Mouse (Mus musculus): Measurements from ENCODE around the gene Naaladl2. TPM values are rescaled to one million over a fixed set of nuclear protein-coding genes. Genes with fewer than 3 reads are reported as not detected.

Naaladl2 gene
- polyA plus RNA-seq, 1 experiment from 2014 or later, result 2.9 TPM

DNA sequence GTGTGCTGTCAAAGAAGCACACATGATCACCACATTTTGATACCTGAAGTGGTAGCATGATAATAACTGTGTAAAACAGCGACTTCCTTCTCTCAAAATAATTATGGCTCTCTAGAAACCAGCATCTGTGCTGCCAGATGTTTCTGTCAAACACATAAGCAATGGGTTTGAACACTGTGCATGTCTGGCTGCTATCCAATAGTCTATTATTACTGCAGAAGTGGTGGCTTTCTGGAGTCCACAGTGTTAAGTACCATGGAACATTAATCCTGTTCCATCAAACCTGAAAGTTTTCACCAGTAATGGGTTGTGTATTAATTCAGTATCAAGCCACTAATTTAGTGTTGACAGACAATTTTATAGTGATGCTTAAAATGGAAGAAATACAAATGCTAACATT is 629.1 kb downstream of the Naaladl2 start:
- no peaks in the 10 kb centered on the region for H3K4me1 ChIP-seq
- no peak overlapping the region for H3K4me3 ChIP-seq (replicated peaks)
- no peaks in the 10 kb centered on the region for H3K36me3 ChIP-seq
- no peak for ATAC-seq (ENCODE audit: insufficient number of reproducible peaks, low FRiP score, low TSS enrichment, low read depth)
- no peaks in the 10 kb centered on the region for H3K27me3 ChIP-seq
- WGBS, result 47% methylated on average over 1 of the region's 1 CpGs
- no peak overlapping the region for H3K9ac ChIP-seq
- H3K4me2 ChIP-seq (replicated peaks), result no peak overlapping the region
- H3K27ac ChIP-seq (replicated peaks), result no peak overlapping the region
- no peaks in the 10 kb centered on the region for H3K9me3 ChIP-seq (replicated peaks)

DNA sequence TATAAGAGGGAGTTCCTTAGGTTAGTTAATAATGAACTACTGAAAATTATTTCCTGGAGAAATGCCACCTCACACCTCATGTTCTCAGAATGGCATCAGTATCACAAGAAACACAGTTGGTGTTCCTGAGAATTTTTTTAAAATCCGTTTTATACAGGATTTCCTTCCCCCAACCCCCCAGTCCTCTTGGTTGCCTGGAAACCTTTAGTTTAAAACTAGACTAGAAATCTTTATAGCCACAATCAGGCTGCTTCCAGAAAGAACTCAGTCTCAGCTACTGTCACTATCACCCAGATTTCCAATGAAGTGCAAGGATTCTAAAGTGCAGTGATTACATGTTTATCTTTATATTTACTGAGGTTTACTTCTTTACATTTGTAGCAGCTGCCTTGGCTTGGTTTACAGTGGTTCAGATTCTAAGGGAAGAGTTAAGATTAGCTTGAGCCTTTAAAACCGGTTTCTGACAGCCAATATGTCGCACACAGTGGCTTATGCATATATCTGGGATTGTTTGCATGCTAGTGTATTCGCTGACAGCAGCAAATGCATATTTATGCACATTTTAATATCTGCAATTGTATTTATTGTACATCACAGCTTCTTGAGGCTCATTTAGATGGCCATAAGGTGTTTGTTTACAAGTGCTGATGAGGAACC is 657.5 kb downstream of the Naaladl2 start:
- H3K4me2 ChIP-seq (replicated peaks), result no peak overlapping the region
- H3K36me3 ChIP-seq, result no peaks in the 10 kb centered on the region
- ATAC-seq (ENCODE audit: insufficient number of reproducible peaks, low FRiP score, low TSS enrichment, low read depth), result no peak
- WGBS, result 57% methylated on average over 4 of the region's 4 CpGs
- no peak overlapping the region for H3K4me3 ChIP-seq (replicated peaks)
- no peak overlapping the region for H3K9ac ChIP-seq
- no peaks in the 10 kb centered on the region for H3K4me1 ChIP-seq
- H3K27ac ChIP-seq (replicated peaks), result no peak overlapping the region
- H3K9me3 ChIP-seq (replicated peaks), result no peaks in the 10 kb centered on the region
- H3K27me3 ChIP-seq, result no peaks in the 10 kb centered on the region

DNA sequence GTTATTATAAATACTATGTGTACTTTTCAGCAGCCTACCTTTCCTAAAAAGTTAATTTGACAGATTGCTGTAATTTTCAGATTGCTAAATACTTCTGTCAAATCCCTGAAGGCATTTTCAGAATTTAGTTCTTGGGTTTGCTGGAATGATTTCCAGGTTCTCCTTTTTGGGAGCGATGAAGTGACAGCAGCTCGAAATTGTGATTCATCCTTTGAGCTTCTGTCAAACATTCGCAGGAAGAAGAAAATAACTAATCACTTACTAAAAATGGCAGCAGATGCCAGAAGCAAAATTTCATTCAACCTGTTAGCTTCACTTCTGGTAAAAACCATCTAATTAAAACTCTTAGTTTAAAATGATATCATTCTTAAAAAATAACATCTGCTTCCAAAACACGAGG is 680.1 kb downstream of the Naaladl2 start:
- Histone ChIP-seq H3K27ac (replicated peaks) (no peak overlapping the region), H3K4me3 (replicated peaks) (no peak overlapping the region), H3K27me3 (no peaks in the 10 kb centered on the region), H3K9ac (no peak overlapping the region), H3K36me3 (no peaks in the 10 kb centered on the region), H3K4me2 (replicated peaks) (no peak overlapping the region), H3K9me3 (replicated peaks) (no peaks in the 10 kb centered on the region), H3K4me1 (no peaks in the 10 kb centered on the region)
- 72% methylated on average over 4 of the region's 4 CpGs for WGBS
- ATAC-seq (ENCODE audit: insufficient number of reproducible peaks, low FRiP score, low TSS enrichment, low read depth), result no peak

DNA sequence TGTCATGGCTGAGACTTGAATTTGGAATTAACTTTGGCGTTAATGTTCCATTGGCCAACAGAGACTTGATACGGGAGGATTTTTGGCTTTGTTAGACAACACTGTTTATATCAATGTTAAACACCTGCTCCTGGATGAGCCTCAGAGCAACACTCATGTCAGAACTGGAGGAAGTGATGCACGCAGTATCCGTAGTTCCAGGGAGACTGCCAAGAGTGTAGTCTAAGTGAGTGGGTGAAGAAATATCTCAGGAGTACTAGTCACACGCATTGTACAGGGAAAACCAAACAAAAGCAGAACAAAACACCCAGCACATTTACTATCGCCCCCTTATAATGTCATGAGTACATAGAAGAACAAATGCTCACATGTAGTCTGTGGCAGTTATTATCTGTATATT is 703.4 kb downstream of the Naaladl2 start:
- 84% methylated on average over 6 of the region's 6 CpGs for WGBS
- Histone ChIP-seq H3K27me3 (no peaks in the 10 kb centered on the region), H3K9me3 (replicated peaks) (no peaks in the 10 kb centered on the region), H3K4me3 (replicated peaks) (no peak overlapping the region), H3K9ac (no peak overlapping the region), H3K36me3 (no peaks in the 10 kb centered on the region), H3K4me1 (no peaks in the 10 kb centered on the region), H3K27ac (replicated peaks) (no peak overlapping the region), H3K4me2 (replicated peaks) (no peak overlapping the region)
- no peak for ATAC-seq (ENCODE audit: insufficient number of reproducible peaks, low FRiP score, low TSS enrichment, low read depth)

DNA sequence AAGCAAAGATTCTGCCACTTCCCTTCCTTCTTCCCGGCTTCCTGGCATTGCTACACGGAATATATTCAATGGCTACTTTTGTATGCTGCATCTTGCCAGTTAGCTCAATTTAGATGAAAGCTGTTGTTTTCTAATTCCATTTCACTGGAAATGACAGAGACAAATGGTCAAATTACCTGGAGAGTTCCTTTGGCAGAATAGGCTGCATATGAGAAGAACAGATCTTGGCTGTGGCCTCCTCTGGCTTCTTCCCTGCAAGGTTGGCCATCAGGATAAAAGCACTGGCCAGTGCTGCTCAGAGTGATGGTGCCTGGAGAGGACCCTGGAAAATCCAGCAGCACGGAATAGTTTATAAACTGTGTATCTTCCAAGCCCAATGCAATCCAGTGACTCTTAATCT is 711.3 kb downstream of the Naaladl2 start:
- Histone ChIP-seq H3K4me2 (replicated peaks) (no peak overlapping the region), H3K27ac (replicated peaks) (no peak overlapping the region), H3K4me3 (replicated peaks) (no peak overlapping the region), H3K9me3 (replicated peaks) (no peaks in the 10 kb centered on the region), H3K4me1 (no peaks in the 10 kb centered on the region), H3K9ac (no peak overlapping the region), H3K27me3 (no peaks in the 10 kb centered on the region), H3K36me3 (no peaks in the 10 kb centered on the region)
- no peak for ATAC-seq (ENCODE audit: insufficient number of reproducible peaks, low FRiP score, low TSS enrichment, low read depth)
- 78% methylated on average over 3 of the region's 3 CpGs for WGBS

DNA sequence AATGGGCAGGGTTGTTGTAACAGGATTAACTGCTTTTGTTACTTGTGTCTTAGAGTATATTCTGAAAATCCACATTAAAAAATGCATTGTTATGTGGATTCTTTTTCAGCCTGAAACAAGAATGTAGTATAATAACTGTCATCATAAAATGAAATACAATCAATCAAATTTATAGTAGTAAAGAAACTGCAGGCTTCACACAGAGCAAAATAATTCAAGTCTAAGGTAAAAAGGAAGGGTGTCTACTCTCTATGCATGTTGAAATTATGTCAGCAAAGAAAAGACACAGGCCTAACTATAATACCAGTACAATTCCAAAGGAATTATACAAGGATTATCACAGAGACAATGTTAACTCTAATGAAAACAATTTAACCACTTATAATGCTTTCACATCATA is 752.3 kb downstream of the Naaladl2 start:
- Histone ChIP-seq H3K27me3 (no peaks in the 10 kb centered on the region), H3K4me2 (replicated peaks) (no peak overlapping the region), H3K9ac (no peak overlapping the region), H3K4me3 (replicated peaks) (no peak overlapping the region), H3K9me3 (replicated peaks) (no peaks in the 10 kb centered on the region), H3K4me1 (no peaks in the 10 kb centered on the region), H3K27ac (replicated peaks) (no peak overlapping the region), H3K36me3 (no peaks in the 10 kb centered on the region)
- ATAC-seq (ENCODE audit: insufficient number of reproducible peaks, low FRiP score, low TSS enrichment, low read depth), result no peak

DNA sequence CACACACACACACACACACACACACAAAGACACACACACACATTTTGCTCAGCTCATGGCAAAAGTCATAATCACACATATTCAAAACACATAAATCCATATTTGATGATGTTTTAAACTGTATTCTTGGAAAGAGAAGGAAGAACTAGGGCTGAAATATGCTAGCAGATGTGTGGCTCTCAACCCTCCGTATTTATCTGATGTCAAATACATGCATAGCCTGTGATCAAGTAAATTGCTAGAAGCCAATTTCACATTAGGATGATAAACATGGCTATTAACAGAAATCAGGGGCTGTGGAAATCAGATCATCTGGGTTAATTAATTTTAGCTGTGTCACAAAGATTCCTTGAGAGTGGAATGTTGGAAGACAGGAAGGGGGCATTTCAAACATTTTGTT is 752.8 kb downstream of the Naaladl2 start:
- no peak for ATAC-seq (ENCODE audit: insufficient number of reproducible peaks, low FRiP score, low TSS enrichment, low read depth)
- Histone ChIP-seq H3K4me1 (no peaks in the 10 kb centered on the region), H3K36me3 (no peaks in the 10 kb centered on the region), H3K4me2 (replicated peaks) (no peak overlapping the region), H3K9ac (no peak overlapping the region), H3K27me3 (no peaks in the 10 kb centered on the region), H3K9me3 (replicated peaks) (no peaks in the 10 kb centered on the region), H3K4me3 (replicated peaks) (no peak overlapping the region), H3K27ac (replicated peaks) (no peak overlapping the region)
- WGBS, result 33% methylated on average over 1 of the region's 1 CpGs

DNA sequence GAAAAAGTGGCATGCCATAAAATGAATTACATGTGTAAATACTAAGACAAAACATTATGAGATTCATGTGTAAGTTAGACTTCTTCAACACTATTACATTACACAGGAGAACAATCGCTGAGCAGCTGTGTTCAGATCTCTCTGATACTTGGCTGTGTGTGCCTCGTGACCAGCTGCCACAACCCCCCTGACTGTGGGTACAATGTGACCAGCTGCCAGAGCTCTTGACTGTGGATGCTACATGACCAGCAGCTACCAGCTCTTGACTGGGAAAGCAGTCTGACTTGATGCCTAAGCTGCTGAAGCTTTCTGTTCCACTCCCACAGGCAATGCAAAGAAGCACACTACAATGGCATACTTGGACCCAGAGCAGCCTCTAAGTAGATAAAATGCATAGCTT is 789.1 kb downstream of the Naaladl2 start:
- Histone ChIP-seq H3K27me3 (no peaks in the 10 kb centered on the region), H3K4me1 (no peaks in the 10 kb centered on the region), H3K36me3 (no peaks in the 10 kb centered on the region), H3K4me2 (replicated peaks) (no peak overlapping the region), H3K27ac (replicated peaks) (no peak overlapping the region), H3K9me3 (replicated peaks) (no peaks in the 10 kb centered on the region), H3K4me3 (replicated peaks) (no peak overlapping the region), H3K9ac (no peak overlapping the region)
- 33% methylated on average over 2 of the region's 2 CpGs for WGBS
- peak; percentile 43; the same call in 1 of the 2 replicates for ATAC-seq (ENCODE audit: insufficient number of reproducible peaks, low FRiP score, low TSS enrichment, low read depth)

DNA sequence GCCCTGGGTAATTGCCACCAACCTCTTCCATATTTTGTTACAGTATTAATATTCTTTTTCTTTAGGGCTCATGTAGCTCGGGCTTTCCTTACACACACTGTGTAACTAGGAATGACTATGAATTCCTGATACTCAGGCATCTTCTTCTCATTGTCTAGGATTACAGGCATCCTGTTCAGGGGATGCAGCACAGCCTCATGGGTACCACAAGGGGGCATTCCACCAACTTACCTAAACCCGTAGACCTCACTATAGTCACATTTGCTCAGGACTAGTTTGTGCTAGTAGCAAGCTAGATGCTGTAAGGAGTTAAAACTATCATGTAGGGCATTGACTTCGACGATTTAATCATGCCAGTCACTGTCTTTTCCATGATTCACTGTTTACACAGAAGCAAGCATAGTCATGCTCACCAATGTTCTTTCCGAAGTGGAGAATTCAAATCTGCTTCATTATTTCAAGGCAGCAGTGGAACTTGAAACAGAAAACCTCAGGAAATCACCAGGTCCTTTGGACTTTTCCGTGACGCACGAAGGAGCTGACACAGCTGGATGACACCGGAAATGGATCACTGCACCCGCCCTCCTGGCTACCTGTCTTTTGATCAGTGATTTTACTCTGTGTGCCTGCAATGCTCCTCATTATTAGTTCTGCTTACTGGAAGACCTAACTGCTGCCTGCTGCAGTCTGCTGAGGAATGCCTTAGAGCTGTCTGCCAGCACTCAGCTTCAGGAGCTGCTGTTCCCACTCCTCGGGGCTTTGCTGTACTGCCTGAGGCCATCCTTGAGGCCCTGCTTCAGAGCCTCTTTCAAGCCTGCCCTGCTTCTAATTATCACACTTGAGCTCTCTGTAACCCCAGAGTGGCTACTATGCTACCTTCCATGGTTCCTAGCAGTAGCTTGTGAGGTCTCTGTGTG is 822.3 kb downstream of the Naaladl2 start:
- Histone ChIP-seq H3K27me3 (no peaks in the 10 kb centered on the region), H3K9ac (no peak overlapping the region), H3K4me1 (no peaks in the 10 kb centered on the region), H3K36me3 (no peaks in the 10 kb centered on the region), H3K4me3 (replicated peaks) (no peak overlapping the region), H3K9me3 (replicated peaks) (no peaks in the 10 kb centered on the region), H3K4me2 (replicated peaks) (no peak overlapping the region), H3K27ac (replicated peaks) (no peak overlapping the region)
- ATAC-seq (ENCODE audit: insufficient number of reproducible peaks, low FRiP score, low TSS enrichment, low read depth), result no peak
- 60% methylated on average over 11 of the region's 11 CpGs for WGBS

DNA sequence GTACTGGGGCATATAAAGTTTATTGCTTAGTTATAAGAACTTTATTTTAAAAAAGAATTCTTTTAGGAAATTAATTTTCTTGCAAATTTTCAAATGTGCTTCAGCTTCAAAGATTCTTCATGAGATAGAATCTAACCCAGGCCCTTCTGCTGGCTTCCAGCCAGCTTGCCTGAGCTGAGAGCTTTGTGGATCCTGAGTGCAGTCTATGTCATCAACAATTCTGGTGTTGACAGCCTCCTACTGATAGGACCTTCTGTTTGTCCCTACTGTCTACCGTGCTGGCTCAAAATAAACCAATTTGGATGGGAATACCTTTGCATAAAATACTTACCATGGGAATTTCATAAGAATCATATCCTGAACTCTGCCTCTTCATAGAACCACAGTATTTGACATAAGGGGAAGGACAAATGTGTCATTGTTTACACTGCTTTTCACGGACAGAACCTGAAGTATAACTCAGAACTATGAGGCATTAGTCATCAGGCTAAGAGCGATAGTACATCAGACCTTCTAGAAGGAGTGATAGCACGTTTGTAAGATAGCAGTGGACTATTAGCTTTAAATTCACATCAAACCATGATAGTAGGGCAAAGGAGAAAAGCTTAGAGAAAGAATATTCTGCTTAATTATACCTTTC is 829.3 kb downstream of the Naaladl2 start:
- 66% methylated on average over 4 of the region's 4 CpGs for WGBS

DNA sequence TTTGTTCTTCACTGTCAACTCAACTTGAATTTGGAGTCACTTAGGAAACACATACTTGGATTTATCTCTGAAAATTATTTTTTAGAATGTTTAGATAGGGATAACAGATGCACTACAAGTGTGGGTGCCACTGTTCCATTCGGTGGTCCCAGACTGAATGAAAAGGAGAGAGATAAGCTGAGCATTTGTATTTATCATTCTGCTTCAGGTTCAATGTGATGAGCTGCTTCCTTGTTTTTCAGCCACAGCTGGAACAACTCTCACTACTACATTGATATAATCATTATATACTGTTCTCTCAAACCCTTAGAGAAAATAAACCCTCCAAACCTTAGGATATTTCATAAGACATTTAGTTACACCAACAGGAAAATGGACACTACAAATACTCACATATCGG is 918.6 kb downstream of the Naaladl2 start:
- H3K4me3 ChIP-seq (replicated peaks), result no peak overlapping the region
- H3K4me2 ChIP-seq (replicated peaks), result no peak overlapping the region
- H3K27me3 ChIP-seq, result no peaks in the 10 kb centered on the region
- no peaks in the 10 kb centered on the region for H3K36me3 ChIP-seq
- no peaks in the 10 kb centered on the region for H3K9me3 ChIP-seq (replicated peaks)
- H3K4me1 ChIP-seq, result no peaks in the 10 kb centered on the region
- H3K27ac ChIP-seq (replicated peaks), result no peak overlapping the region
- 92% methylated on average over 2 of the region's 2 CpGs for WGBS
- no peak overlapping the region for H3K9ac ChIP-seq
- no peak for ATAC-seq (ENCODE audit: insufficient number of reproducible peaks, low FRiP score, low TSS enrichment, low read depth)

More for the DNA sequence above, 829.3 kb downstream of the Naaladl2 start:
- no peak overlapping the region for H3K4me2 ChIP-seq (replicated peaks)
- H3K36me3 ChIP-seq, result no peaks in the 10 kb centered on the region
- no peaks in the 10 kb centered on the region for H3K4me1 ChIP-seq
- ATAC-seq (ENCODE audit: insufficient number of reproducible peaks, low FRiP score, low TSS enrichment, low read depth), result no peak
- H3K4me3 ChIP-seq (replicated peaks), result no peak overlapping the region
- H3K9me3 ChIP-seq (replicated peaks), result no peaks in the 10 kb centered on the region
- H3K27ac ChIP-seq (replicated peaks), result no peak overlapping the region
- no peaks in the 10 kb centered on the region for H3K27me3 ChIP-seq
- H3K9ac ChIP-seq, result no peak overlapping the region

Data from embryonic facial prominence, embryonic 15.5 days (tissue).